Mouse (Mus musculus) c-Kit-positive CD71-negative TER-119-negative erythroid progenitor cells, embryonic 14.5 days (primary cell): Measurements from ENCODE around the gene Amigo2.

Source experiments
- DNase-seq: peaks from one replicate; pipeline ENCODE4 v3.0.0-alpha.2; 2013; ENCODE audit warnings: low read depth

Amigo2 gene

DNA sequence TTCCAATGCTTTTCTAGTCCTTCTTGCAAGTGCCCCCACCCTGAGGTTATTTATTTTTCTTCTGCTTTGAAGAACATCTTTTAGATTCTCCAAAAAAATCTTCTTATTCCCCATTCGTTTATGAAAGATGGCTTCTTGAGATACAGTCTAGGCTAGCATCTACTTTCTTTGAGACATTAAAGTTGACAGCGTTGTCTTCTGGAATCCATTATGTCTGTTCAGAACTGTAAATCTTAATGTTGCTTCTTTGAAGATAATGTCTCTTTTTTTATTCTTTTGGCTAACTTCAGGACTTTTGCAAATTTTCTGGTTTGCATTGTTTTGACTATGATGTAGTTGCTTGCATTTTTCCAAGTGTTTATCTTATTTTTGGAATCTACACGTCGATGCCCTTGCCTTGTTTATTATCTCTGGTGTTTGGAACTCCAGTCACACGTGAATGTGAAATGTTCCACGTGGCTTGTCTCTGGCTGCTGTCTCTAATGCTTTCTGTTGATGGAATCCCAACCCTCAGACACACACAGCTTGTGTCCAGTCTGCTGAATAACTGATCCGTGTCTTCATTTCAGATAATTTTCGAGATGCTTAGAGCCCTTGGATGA, 20.1 kb upstream of the Amigo2 start:
- DNase-seq = no peak

DNA sequence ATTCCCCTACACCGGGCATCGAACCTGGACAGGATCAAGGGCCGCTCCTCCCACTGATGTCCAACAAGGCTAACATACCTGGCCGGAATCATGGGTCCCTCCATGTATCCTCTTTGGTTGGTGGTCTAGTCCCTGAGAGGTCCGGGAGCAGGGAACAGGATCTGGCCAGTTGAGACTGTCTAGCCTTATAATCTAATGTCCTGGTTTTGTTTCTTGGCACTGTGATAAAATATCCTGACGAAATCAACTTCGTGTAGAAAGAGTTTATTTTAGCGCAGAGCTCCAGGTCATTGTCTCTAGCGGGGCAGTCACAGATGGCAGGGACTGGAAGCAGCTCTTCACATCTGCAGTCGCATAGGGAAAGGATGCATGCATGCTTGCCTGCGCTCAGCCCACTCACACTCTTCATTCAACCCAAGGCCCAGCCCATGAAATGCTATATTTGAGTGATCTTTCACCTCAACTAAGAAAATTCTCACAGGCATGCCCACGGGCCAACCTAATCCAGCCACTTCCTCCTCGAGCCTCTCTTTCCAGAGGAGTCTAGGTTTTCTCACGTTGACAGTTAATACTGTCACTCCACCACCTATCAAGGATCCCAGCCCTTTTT, 19.3 kb upstream of the Amigo2 start:
- no peak for DNase-seq

DNA sequence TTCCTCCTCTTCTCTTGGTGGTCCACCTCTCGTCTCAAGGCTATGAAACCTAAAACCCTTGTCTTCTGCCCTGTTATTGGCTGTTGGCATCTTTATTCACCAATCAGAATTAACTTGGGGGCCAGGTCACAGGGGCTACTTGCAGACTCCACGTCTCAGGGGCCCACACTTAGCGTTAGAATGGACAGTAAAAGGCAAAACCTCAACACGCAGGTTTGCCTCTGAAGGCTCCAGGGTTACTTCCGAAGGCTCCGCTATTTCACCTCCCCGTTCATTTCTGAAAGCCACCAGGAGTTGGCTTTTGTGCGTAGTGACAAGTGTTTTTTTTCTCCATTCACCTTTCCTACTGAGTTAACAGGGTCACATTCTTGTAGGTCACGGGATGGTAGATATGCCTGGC, 15.2 kb upstream of the Amigo2 start:
- no peak for DNase-seq

DNA sequence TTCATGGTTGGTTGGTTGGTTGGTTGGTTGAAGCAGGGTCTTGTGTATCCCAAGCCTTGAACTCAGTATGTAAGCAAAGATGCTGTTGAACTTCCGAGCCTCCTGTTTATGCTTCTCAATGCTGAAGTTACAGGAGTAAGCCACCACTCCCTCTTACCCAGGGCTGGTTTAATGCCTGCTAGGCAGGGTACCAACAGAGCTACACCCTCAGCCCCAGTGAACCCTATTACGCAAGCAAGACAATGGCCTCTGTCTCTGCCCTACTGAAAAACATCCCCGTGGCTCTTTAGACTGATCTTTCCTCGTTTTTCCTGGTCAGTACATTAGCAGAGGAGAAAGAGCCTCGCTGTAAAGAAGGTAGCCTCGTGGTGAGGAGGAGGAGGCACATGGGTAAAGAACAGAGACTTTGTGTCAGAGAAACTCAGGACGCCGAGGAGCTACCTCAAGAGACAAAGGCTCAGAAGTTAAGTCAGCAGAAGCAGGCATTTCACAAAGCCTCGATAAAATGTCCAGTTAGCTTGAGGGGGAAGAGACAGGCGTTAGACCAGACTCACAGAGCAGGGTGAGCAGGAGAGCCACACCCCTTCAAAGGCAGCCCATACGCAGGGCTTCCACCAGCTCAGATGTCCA, 13.0 kb upstream of the Amigo2 start:
- DNase-seq = no peak

DNA sequence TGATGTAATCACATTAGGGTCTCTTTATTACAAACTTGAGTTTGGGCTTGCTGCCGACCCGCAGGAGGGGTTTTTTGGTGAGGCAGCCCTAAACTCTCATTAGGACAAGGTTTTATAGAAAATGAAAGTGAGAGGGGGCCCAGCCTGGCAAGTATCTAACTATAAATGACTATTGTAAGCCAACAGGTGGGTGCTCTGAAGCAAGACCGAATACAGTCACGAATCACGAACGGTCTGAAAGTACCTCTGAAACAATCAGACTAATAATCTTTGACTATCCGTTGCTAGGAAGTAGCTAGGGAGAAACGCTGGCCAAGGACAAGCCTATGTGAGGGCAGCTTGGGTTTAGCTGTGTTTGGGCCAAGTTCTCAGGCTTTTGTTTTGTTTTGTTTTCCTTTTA, 12.2 kb upstream of the Amigo2 start:
- DNase-seq = no peak

DNA sequence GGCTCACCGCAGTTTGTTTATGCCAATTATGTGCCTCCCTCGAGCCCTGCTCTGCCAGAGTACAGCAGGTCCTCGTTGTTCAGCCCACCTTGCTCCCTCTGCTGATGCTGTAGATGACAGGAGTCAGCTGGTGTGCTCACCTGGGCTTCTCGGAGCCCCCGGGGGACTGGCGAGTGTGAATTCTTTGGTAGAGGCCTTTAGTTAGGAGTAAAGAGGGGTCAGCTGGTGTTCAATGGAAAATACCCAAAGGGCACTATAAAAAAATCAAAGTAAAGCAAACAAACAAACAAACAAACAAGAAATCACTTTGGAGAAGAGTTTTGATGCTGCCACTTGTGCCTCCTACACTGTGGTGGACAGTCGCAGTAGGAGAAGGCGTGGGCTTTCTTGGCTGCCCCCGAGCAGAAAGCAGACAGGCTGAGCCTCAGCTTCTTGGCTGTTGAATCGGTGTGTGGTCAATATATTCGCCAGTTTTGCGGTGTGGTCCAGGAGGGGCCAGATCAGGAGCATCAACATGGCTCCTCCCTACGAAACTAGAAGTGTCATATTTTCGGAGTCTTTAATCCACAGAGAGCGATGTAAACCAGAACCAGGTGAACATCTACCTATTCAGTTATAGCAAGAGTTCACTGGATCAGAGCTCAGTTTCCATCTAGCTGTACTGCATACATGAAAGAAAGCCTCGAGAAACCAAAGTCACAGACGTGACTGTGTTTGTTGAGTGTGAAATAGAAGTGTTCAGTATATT, 11.6 kb upstream of the Amigo2 start:
- DNase-seq = no peak

DNA sequence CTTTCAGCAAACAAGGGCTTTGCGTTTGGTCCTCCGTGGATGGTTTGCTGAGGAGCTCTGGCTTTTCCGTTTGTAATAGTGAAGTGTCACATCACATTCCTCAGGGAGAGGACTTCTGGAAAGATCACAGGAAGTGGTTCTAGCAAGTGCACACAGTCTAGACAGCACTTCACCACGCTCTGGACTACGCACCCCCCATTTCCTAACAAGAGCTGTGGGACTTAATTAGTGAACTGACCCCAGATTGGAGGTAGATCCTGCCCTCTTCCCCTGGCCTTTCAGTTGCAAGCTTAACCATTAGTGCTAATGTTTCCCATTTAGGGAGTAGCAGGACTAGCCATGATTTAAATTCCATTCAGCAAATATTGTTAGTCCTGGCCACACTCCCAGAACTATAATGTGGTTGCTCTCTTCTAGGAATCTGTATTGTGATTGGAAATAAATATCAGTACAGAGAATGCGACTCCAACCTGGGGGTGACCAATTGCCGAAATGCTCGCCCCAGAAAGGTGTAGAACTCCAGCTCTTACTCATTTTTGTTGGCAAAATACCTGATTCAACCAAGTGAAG, 10.2 kb upstream of the Amigo2 start:
- DNase-seq = no peak

DNA sequence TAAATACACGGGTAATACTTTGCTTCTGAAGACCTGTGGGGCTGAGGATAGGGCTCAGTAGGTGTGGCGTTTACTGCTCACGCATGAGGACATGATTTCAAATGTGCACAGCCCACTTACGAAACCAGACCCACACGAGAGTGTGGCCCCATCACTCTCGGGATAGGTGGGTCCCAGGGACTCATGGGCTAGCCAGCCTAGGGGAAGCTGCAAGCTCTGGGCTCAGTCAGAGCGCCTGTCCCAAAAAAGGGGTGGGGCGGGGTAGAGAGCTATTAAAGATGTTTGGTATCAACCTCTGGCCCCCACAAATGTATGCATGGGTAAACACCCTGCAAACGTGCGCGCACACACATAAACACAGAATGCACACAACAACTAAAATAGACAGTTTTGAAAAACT, 9.3 kb upstream of the Amigo2 start:
- no peak for DNase-seq

DNA sequence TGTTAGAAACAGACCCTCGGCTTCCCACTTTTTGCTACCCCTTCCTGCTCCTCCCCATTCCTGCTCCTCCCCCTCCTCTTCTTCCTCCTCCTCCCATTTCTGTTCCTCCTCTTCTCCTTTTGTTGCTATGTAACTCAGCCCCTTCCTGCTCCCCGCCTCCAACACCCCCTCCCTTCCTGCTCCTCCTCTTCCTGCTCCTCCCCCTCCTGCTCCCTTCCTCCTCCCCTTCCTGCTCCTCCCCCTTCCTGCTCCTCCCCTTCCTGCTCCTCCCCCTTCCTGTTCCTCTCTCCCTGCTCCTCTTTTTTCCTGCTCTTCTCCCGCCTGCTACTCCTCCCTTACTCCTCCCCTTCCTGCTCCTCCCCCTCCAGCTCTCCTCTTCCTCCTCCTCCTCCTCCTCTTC, 8.7 kb upstream of the Amigo2 start:
- no peak for DNase-seq

DNA sequence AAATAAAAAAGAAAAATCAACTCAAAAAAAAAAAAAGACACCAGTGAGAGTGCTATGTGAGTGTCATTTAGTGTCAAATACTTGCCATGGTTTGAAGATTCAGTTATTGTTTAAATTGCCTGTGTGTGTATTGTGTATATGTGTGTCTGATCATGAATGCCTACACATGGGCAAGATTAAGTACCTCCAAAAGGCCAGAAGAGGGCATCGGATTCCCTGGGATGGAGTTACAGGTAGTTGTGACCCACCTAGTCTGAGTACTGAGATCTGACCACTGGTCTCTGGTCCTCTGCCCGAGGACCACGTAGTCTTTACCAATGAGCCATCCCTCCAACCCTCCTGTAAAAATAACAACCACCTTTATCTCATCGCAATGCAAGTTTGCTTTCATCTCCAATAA, 7.3 kb upstream of the Amigo2 start:
- DNase-seq = no peak

DNA sequence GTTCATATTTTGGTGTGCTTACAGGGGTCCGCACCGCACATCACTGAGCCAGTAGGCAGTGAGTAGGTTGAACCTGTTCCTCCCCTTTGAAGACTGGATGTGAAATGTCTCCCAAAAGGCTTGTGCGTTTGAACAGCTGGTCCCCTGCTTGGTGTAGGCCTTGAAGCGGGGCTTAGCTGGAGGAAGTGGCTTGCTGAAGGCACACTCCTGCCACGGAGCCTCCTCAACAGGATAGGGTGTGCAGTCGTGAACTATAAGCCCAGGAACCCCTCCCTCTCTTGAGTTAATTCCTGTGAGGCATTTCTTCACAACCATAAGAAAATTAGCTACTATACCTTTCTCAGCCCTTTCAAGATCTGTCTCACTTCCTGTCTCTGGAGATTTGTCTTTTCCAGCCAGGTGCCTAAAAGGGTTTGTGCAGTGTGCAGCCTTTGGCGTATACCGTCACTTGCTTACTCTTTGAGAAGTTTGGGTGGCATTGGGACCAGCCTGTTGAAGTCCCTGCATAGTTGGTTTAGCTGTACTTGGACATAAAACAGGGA, 5.5 kb upstream of the Amigo2 start:
- no peak for DNase-seq

DNA sequence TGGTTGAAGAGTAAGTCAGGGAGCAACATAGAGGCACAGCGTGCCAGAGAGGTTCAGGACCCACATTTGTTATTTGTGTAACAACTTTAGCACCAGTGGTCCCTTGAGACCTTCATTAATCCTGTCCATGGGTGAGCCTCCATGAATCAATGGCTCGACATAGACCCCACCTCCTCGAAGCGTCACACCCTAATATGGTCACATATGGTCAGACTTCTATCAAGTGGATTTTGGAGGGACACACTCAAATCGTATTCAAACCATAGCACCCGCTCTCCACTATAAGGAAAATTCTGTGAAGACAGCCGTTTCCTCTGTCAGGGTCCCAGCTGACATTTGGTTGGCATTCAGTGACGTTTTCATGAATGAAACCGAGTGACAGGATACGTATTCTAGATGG, 2.2 kb upstream of the Amigo2 start:
- no peak for DNase-seq

DNA sequence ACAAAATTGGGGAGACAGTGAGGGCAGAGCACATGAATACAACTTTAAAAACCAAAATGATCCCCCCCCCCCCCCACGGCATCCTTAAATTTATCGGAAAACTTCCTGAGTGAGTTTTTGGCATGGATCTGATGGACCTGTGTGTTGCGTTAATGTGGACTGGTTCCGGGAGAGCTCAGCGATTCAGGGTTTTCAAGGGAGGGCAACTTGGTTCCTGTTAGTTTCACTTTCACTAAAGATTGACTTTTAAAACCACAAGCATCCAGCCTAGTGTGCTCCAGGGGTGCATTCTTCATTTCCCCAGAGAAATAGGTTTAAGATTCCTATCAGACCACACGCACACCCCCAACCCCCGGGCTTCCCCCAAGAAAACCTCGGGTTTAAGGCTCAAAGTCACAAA, 1.2 kb upstream of the Amigo2 start:
- DNase-seq = no peak

DNA sequence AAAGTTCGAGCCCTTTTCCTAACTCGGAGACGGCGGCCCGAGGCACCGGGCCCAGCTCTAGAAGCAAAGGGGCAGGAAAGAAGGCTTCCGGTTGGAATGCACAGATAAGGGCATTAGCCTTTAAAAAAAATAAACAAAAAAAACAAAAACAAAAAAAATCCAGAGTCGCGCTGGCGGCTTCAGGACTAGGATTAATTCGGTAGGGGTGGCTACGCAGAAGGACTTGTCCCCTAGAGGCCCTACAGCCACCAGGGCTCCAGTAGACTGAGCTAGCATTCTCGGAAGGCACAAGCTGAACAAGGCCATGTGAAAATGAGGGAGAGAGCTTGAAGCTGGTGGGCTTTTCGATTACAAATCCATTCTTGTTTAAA, 689 bp upstream of the Amigo2 start:
- no peak for DNase-seq

DNA sequence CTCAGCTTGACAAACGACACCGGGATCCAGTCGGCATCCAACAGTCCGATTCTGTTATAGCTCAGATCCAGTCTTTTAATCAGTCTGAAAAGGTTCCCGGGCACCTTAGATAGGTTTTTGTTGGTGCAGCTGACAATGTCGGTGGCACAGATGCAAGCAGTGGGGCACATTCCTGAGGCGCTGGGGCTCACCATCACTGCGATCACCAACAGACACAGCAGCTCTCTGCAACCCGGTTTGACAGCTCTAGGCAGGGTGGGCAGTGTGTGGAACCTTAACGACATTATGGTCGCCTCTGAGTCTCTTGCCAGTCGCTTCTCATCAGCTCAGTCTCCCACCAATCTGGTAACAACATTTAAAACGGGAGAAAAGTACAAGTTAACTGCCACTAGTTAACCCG, 831 bp downstream of the Amigo2 start:
- DNase-seq = no peak

DNA sequence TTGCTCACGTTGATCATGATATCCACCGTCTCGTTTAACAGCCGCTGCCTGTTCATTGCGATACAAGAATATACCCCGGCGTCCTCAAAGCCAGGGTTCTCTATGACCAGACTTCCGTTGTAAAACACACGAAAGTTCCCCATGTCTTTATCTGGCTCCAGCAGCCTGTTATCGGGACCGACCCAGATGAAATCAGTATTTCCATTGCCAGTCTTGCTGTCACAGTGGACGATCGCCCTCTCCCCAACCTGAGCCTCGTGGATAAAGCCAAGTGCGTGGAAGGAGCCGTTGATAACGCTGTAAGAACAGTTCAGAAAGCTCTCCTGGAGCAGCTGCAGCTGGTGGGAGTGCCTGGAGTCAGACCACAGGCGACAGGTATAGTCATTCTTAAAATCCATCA, 1.7 kb downstream of the Amigo2 start:
- DNase-seq = no peak

DNA sequence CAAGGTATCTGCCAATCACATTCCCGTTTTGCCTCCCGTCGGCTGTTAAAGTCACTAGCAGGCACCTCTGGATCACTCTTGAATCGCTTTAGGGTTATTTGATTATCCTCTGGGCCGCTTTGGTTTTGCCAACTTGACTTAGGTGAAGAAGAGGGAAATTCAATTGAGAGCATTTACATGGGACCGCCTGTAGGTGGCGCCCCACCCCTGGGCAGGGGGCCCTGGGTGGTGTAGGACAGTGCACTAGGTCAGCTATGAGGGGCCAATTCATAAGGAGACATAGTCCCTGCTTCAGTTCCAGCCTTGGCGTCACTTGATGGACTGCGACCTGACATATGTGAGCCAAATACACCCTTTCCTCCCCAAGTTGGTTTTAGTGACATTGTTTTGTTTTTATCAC, 10.1 kb downstream of the Amigo2 start:
- DNase-seq = no peak

DNA sequence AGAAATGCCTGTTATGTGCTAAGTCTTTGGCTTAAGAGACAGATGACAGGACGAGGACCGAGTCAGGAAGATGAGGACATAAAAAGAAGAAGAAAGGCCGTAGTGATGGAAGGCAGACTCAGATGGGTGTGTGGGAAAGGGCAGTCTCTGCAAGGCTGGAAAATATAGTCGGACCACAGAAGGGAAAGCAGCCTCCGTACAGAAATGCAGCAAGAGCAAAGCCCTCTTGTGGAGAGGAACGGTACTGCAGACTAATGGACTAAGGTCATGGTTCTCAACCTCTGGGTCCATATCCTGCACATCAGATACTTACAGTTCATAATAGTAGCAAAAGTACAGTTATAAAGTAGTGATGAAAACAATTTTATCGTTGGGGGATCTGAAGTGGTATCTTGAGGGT, 11.9 kb downstream of the Amigo2 start:
- DNase-seq = peak; percentile 63

DNA sequence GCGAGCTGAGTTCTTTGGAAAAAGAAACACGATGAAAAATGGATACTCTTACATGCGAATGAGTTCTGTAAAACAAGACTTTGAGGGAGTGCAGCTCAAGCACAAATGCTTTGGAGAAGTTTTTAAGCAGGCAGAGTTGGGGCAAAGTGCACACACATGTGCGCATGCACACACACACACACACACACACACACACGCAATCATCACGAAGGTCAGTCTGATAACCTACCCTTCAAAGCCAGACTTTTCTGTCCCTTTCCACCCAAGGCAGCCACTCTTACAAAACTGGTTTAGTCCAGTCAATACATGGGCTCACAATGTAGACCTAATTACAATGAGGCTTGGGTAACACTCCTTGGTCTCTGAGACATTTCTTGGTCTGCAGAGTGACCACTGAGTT, 13.0 kb downstream of the Amigo2 start:
- DNase-seq = no peak

DNA sequence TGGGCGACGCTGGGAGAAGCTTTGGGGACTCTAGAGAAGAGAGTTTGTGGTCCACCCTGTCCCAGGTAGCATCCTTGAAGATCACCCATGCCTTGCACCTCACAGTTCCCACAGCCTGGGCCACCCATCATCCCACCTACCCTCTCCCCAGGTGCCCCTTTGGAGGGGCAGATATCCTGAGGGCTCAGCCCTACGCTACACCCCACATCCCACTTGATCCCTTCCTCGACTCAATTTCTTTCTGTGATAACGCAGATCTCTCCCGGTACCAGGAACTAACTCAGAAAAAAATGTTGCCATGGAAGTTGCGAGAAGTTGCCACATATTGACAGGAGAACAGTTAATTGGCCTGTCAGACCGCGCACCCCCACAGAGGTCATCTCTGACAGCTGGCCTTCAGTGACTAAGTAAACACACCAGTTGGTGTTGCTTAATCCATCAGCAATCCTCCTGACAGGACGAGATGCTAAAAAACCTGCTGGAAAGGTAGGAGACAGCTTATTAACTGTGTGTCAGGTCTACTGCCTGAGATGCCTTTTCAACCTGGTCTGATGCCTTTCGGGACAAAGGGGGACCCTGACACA, 17.5 kb downstream of the Amigo2 start:
- DNase-seq = no peak

DNA sequence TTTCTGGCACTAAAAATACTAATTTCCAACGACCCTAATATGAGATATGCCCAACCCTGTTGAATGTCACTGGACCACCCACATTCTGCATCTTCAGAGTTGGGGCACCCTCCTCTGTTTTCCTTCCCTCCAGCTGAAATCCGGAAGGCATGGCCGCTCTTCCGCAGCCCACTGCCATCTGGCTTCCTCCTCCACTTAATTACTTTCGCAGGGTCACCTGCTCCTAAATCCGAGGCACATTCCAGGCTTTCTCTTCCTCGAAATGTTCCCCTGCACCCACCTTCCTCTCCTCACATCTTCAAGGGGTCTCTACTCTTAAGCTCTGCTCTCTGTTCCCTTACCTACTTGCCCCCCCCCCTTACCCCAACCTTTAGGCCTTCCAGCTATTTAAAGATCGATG, 23.1 kb downstream of the Amigo2 start:
- no peak for DNase-seq

DNA sequence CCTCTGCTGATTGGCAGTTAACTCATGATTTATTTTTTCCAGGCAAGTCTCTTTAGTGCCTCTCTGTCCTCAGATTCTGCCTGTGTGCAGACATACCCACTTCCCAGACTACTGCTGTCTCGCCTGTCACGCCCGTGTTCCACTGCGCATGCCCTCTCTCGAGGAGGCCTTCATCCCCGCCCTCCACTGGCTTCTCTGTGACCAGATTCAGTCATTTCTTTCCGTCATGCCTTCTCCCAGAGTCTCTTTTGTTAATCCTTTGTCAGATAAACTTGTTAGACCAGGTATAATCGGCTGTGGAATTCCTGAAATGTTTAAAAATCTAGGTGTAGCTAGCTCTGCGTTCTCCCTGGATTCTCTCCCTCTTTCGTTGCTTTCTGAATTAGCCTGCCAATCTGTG, 23.7 kb downstream of the Amigo2 start:
- DNase-seq = no peak
